Mouse (Mus musculus): ENCODE measurements at regions not wholly inside any gene's neighbourhood (a gene's known extent, or its start where the extent isn't known, plus 50 kb on each side); places are given as distances from the start of the nearest gene placed in this dataset.

DNA sequence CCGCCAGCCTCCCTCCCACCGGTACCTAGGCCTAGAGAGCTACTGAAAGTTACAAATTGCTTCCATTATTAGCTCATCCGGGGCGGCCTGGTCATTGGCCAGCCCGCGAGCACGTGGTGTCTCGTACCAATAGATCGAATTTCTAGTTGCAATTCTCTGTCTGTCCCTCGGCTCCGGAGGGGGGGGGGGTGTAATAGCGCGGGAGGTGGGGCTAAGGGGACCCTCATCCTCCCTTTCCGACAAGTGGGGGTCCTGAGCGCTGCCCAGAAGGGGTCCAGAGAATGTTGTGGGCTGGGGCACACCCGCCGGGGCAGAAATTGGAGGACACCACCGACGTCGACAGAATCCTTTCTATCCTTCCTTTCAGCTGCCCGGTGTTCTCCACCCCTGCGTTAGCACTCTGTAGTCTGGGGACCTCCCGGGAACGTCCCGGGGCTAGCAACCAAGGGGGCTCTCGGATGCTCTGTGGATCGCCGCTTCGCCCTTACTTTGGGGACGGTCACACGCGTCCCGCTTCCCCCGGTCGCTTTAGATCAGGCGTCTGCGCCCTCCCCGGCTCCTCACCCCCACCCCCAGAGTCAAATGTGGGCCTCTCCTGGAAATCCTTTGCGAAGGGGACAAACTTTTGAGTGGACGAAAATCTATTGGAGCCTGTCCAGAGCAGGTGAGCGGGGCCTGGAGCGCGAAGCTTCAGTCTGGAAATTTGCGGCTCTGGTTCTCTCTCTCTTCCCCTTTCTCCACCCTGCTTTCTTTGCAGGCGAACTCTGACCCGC, 64.6 kb downstream of the Smug1 start:
- DNase-seq (ENCODE audit: low spot score) (peak; percentile 64), ATAC-seq (ENCODE audit: low FRiP score, low TSS enrichment) (peak; percentile 76)
- no peaks in the 10 kb centered on the region for H3K36me3 ChIP-seq (ENCODE audit: control insufficient read depth, insufficient read depth, low read length)
- peak overlapping the region; percentile 82 for H3K4me2 ChIP-seq (replicated peaks; ENCODE audit: low read depth)
- H3K4me3 ChIP-seq (ENCODE audit: low read depth, low read length), result peak overlapping the region; percentile 57
- no peak for TF ChIP-seq CTCF (IDR thresholded peaks at IDR 0.05; ENCODE audit: low read depth)
- TF ChIP-seq EP300 (optimal IDR thresholded peaks at IDR 0.05), result no peak
- no peaks in the 10 kb centered on the region for H3K9me3 ChIP-seq (ENCODE audit: control insufficient read depth, low read length)
- WGBS, result 2% methylated on average over 43 of the region's 46 CpGs
- H3K4me1 ChIP-seq (replicated peaks; ENCODE audit: control insufficient read depth, insufficient read depth), result no peaks in the 10 kb centered on the region
- peak overlapping the region; percentile 69 for H3K27ac ChIP-seq (replicated peaks)
- H3K27me3 ChIP-seq (ENCODE audit: control insufficient read depth, insufficient read depth, low read length), result no peaks in the 10 kb centered on the region
- H3K9ac ChIP-seq (ENCODE audit: low read length), result peak overlapping the region; percentile 72

DNA sequence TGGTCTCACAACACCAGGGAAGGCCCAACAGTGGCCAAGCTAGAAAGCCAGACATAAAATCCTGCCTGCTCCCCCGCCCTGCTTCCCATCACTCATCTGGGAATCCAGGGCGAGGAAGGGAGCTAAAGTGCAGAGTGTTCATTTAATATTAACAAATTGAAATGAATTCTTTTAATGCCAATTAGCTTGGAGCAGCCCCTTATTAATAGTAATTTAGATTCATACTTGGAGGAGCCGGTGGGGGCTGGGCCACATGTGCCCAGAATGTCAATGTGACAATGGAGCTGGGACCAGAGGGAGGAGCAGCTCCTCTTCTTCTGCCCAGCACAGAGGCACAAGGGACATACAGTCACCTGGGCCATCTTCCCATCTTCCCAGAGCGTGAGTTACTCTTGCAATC, 66.8 kb downstream of the Smug1 start:
- Histone ChIP-seq H3K27ac (replicated peaks) (no peak overlapping the region), H3K36me3 (ENCODE audit: control insufficient read depth, insufficient read depth, low read length) (no peaks in the 10 kb centered on the region), H3K9me3 (ENCODE audit: control insufficient read depth, low read length) (no peaks in the 10 kb centered on the region), H3K27me3 (ENCODE audit: control insufficient read depth, insufficient read depth, low read length) (no peaks in the 10 kb centered on the region), H3K9ac (ENCODE audit: low read length) (0 out of 2 replicates have a peak overlapping the region, but pooled peaks have one; percentile 5), H3K4me2 (replicated peaks; ENCODE audit: low read depth) (peak overlapping the region; percentile 11; the same call in 1 of the 2 replicates), H3K4me1 (replicated peaks; ENCODE audit: control insufficient read depth, insufficient read depth) (no peaks in the 10 kb centered on the region; the same call in 1 of the 2 replicates), H3K4me3 (ENCODE audit: low read depth, low read length) (no peak overlapping the region)
- no peak for DNase-seq (ENCODE audit: low spot score)
- 67% methylated on average over 4 of the region's 4 CpGs for WGBS
- TF ChIP-seq EP300 (optimal IDR thresholded peaks at IDR 0.05), result no peak
- TF ChIP-seq CTCF (IDR thresholded peaks at IDR 0.05; ENCODE audit: low read depth), result no peak
- ATAC-seq (ENCODE audit: low FRiP score, low TSS enrichment), result no peak

- ATAC-seq (ENCODE audit: low FRiP score, low TSS enrichment), result no peak
- 49% methylated on average over 7 of the region's 7 CpGs for WGBS
- H3K36me3 ChIP-seq (ENCODE audit: control insufficient read depth, insufficient read depth, low read length), result no peaks in the 10 kb centered on the region
- H3K9me3 ChIP-seq (ENCODE audit: control insufficient read depth, low read length), result no peaks in the 10 kb centered on the region
- no peaks in the 10 kb centered on the region; the same call in none of the 2 replicates for H3K4me1 ChIP-seq (replicated peaks; ENCODE audit: control insufficient read depth, insufficient read depth)
- no peak for DNase-seq (ENCODE audit: low spot score)
- H3K9ac ChIP-seq (ENCODE audit: low read length), result no peak overlapping the region
- H3K27ac ChIP-seq (replicated peaks), result no peak overlapping the region
- H3K4me3 ChIP-seq (ENCODE audit: low read depth, low read length), result no peak overlapping the region
- TF ChIP-seq EP300 (optimal IDR thresholded peaks at IDR 0.05) (no peak), CTCF (IDR thresholded peaks at IDR 0.05; ENCODE audit: low read depth) (no peak)
- H3K27me3 ChIP-seq (ENCODE audit: control insufficient read depth, insufficient read depth, low read length), result no peaks in the 10 kb centered on the region
- H3K4me2 ChIP-seq (replicated peaks; ENCODE audit: low read depth), result no peak overlapping the region
These were observed 72.4 kb downstream of the Smug1 start for GRCm38 (mm10) chr15:103094457-103094856.

GRCm38 (mm10) chr15:103093655-103094054, 73.2 kb downstream of the Smug1 start:
- Histone ChIP-seq H3K9me3 (ENCODE audit: control insufficient read depth, low read length) (no peaks in the 10 kb centered on the region), H3K9ac (ENCODE audit: low read length) (no peak overlapping the region), H3K27me3 (ENCODE audit: control insufficient read depth, insufficient read depth, low read length) (no peaks in the 10 kb centered on the region), H3K4me1 (replicated peaks; ENCODE audit: control insufficient read depth, insufficient read depth) (no peaks in the 10 kb centered on the region; the same call in none of the 2 replicates), H3K36me3 (ENCODE audit: control insufficient read depth, insufficient read depth, low read length) (no peaks in the 10 kb centered on the region), H3K4me2 (replicated peaks; ENCODE audit: low read depth) (no peak overlapping the region), H3K4me3 (ENCODE audit: low read depth, low read length) (no peak overlapping the region), H3K27ac (replicated peaks) (peak overlapping the region; percentile 1)
- TF ChIP-seq CTCF (IDR thresholded peaks at IDR 0.05; ENCODE audit: low read depth), result no peak
- no peak for TF ChIP-seq EP300 (optimal IDR thresholded peaks at IDR 0.05)
- ATAC-seq (ENCODE audit: low FRiP score, low TSS enrichment) (peak; percentile 51; the same call in 1 of the 2 replicates), DNase-seq (ENCODE audit: low spot score) (no peak)
- 33% methylated on average over 12 of the region's 12 CpGs for WGBS

DNA sequence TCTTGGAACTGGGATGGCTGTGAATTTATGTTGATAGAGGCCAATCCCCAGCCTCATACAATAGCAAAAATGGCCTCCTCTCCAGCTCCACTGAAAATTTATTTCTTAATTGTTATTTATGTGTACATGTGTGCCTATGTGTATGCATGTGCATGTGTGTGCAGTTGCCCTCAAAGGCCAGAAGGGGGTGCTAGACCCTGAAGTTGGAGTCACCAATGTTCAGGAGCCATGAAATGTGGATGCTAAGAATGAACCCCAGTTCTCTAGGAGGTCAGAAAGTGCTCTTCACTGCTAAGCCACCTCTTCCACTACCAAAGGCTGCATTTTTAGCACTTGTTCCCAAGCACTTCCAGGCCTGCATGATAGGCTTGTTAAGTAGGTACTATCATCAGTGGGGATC, 73.8 kb downstream of the Hoxc4 start:
- no peaks in the 10 kb centered on the region for H3K27me3 ChIP-seq (ENCODE audit: control insufficient read depth, insufficient read depth, low read length)
- H3K4me2 ChIP-seq (replicated peaks; ENCODE audit: low read depth), result no peak overlapping the region
- no peaks in the 10 kb centered on the region; the same call in none of the 2 replicates for H3K4me1 ChIP-seq (replicated peaks; ENCODE audit: control insufficient read depth, insufficient read depth)
- H3K27ac ChIP-seq (replicated peaks), result no peak overlapping the region
- H3K9me3 ChIP-seq (ENCODE audit: control insufficient read depth, low read length), result no peaks in the 10 kb centered on the region
- TF ChIP-seq EP300 (optimal IDR thresholded peaks at IDR 0.05), result no peak
- TF ChIP-seq CTCF (IDR thresholded peaks at IDR 0.05; ENCODE audit: low read depth), result peak; percentile 50
- no peaks in the 10 kb centered on the region for H3K36me3 ChIP-seq (ENCODE audit: control insufficient read depth, insufficient read depth, low read length)
- H3K4me3 ChIP-seq (ENCODE audit: low read depth, low read length), result no peak overlapping the region
- DNase-seq (ENCODE audit: low spot score) (no peak), ATAC-seq (ENCODE audit: low FRiP score, low TSS enrichment) (no peak)
- no peak overlapping the region for H3K9ac ChIP-seq (ENCODE audit: low read length)

Measured in stomach, postnatal 0 days (tissue).